Mouse (Mus musculus) heart, adult 2 months (tissue): ENCODE measurements around the gene Pink1. TPM values are rescaled to one million over a fixed set of nuclear protein-coding genes. Genes with fewer than 3 reads are reported as not detected.
A peak's percentile ranks its signal among the peaks of the same experiment; 100 is the strongest.

ENCODE experiments used
- DNase-seq, 2 experiments: peaks; one replicate each; pipeline ENCODE4 v3.0.0; 2021
- H3K27ac ChIP-seq: fragments of 200-600 bp; 2 replicates; pipeline ENCODE4 v1.8.1; 2022
- H3K27me3 ChIP-seq: fragments of 200-500 bp; 2 replicates; pipeline ENCODE4 v1.6.1; 2012; ENCODE audit warnings: mild to moderate bottlenecking, low read length, inconsistent platforms, mixed read lengths; ENCODE audit not compliant: control insufficient read depth, insufficient read depth
- H3K36me3 ChIP-seq: fragments of 200-500 bp; 2 replicates; pipeline ENCODE4 v1.6.1; 2012; ENCODE audit warnings: low read length, inconsistent platforms; ENCODE audit not compliant: control insufficient read depth, insufficient read depth
- H3K4me1 ChIP-seq: fragments of 200-500 bp; 2 replicates; pipeline ENCODE4 v1.6.1; 2011; ENCODE audit warnings: low read length; ENCODE audit not compliant: control insufficient read depth, insufficient read depth
- H3K4me3 ChIP-seq: fragments of 200-600 bp; 2 replicates; pipeline ENCODE4 v1.8.1; 2022
- H3K79me2 ChIP-seq: fragments of 200-500 bp; replicated peaks from 2 replicates; pipeline ENCODE4 v1.6.1; 2012; ENCODE audit warnings: mild to moderate bottlenecking, inconsistent platforms, low read length, moderate library complexity, mixed read lengths; ENCODE audit not compliant: control insufficient read depth, insufficient read depth
- H3K9ac ChIP-seq: fragments of 200-500 bp; 2 replicates; pipeline ENCODE4 v1.6.1; 2012; ENCODE audit warnings: low read depth, mild to moderate bottlenecking, control low read depth, inconsistent platforms, low read length, mixed read lengths
- CTCF ChIP-seq: fragments of 200-600 bp; IDR thresholded peaks from 2 replicates; pipeline ENCODE4 v1.8.1; 2022; ENCODE audit warnings: antibody characterized with exemption, mild to moderate bottlenecking, moderate library complexity
- EP300 ChIP-seq: fragments of 200-500 bp; IDR thresholded peaks from 2 replicates; pipeline ENCODE4 v1.6.1; 2011; ENCODE audit warnings: low read depth, low read length, control low read depth; ENCODE audit not compliant: insufficient read depth
- POLR2A ChIP-seq: fragments of 200-500 bp; IDR thresholded peaks from 2 replicates; pipeline ENCODE4 v1.6.1; 2011; ENCODE audit warnings: mild to moderate bottlenecking, low read depth, low read length, control low read depth; ENCODE audit not compliant: insufficient read depth
- WGBS: fragments of 180-500 bp; shearing (Covaris S2); methylation state at CpG from one replicate; pipeline ENCODE4 v1.1.7; 2018; 5-methylcytosine and 5-hydroxymethylcytosine counted together
- intact Hi-C: fragments of 180-260 bp; cut with DNase I; formaldehyde crosslinking; loops from one replicate; pipeline ENCODE4 v1.15.1; 2025
- polyA plus RNA-seq: library from polyadenylated mRNA; depleted of rRNA; stranded (reverse); fragments of >200 nt; gene quantifications from 2 replicates; pipeline ENCODE4 v1.2.3, GENCODE M21; 2012
- total RNA-seq, 2 experiments: library from RNA; stranded (reverse); gene quantifications; 2 replicates each; pipeline ENCODE4 v1.2.3; 2021

The Pink1 gene
- total and polyA plus RNA-seq, 3 experiments = 423 to 844 (median 719) TPM

GRCm38 (mm10) chr4:138301271-138301780 is 24.8 kb downstream of the Pink1 start:
- Histone ChIP-seq H3K36me3 (no peaks in the 10 kb centered on the region), H3K4me3 (no peak overlapping the region), H3K27ac (no peak overlapping the region), H3K79me2 (no peaks in the 10 kb centered on the region), H3K4me1 (peaks cover 2% of the 10 kb centered on the region; the same call in 1 of the 2 replicates), H3K9ac (no peak overlapping the region), H3K27me3 (no peaks in the 10 kb centered on the region)
- TF ChIP-seq CTCF = no peak
- no peak for TF ChIP-seq EP300
- peak in 1 of 2 experiments; percentile 58 for DNase-seq
- intact Hi-C loops = no loop called here
- WGBS = 63% methylated on average over 10 of the region's 10 CpGs

- Histone ChIP-seq H3K36me3 (no peaks in the 10 kb centered on the region), H3K4me3 (no peak overlapping the region), H3K4me1 (no peaks in the 10 kb centered on the region), H3K27ac (no peak overlapping the region), H3K27me3 (no peaks in the 10 kb centered on the region), H3K9ac (no peak overlapping the region), H3K79me2 (no peaks in the 10 kb centered on the region)
- intact Hi-C loops = no loop called here
- no peak for DNase-seq
- TF ChIP-seq CTCF (no peak), EP300 (no peak), POLR2A (no peak)
- WGBS = 75% methylated on average over 11 of the region's 14 CpGs
These were observed 32.1 kb downstream of the Pink1 start for GRCm38 (mm10) chr4:138293949-138294550.

GRCm38 (mm10) chr4:138293261-138293948 is 32.7 kb downstream of the Pink1 start:
- WGBS = 75% methylated on average over 18 of the region's 18 CpGs
- no peaks in the 10 kb centered on the region for H3K27me3 ChIP-seq
- no peak overlapping the region for H3K27ac ChIP-seq
- no peak for DNase-seq
- no peak overlapping the region for H3K4me3 ChIP-seq
- no peaks in the 10 kb centered on the region for H3K79me2 ChIP-seq
- intact Hi-C loops = no loop called here
- H3K4me1 ChIP-seq = no peaks in the 10 kb centered on the region
- TF ChIP-seq EP300 = no peak
- no peak for TF ChIP-seq POLR2A
- TF ChIP-seq CTCF = no peak
- H3K36me3 ChIP-seq = no peaks in the 10 kb centered on the region
- no peak overlapping the region for H3K9ac ChIP-seq

- Histone ChIP-seq H3K79me2 (no peaks in the 10 kb centered on the region), H3K27ac (no peak overlapping the region), H3K4me1 (no peaks in the 10 kb centered on the region), H3K9ac (no peak overlapping the region), H3K36me3 (no peaks in the 10 kb centered on the region), H3K4me3 (no peak overlapping the region), H3K27me3 (no peaks in the 10 kb centered on the region)
- 78% methylated on average over 13 of the region's 13 CpGs for WGBS
- intact Hi-C loops = no loop called here
- DNase-seq = no peak
- TF ChIP-seq CTCF (no peak), POLR2A (no peak), EP300 (no peak)
These were observed 34.1 kb downstream of the Pink1 start for GRCm38 (mm10) chr4:138292028-138292427.

- Histone ChIP-seq H3K27me3 (no peaks in the 10 kb centered on the region), H3K9ac (no peak overlapping the region), H3K36me3 (no peaks in the 10 kb centered on the region), H3K27ac (no peak overlapping the region), H3K4me3 (no peak overlapping the region), H3K79me2 (no peaks in the 10 kb centered on the region), H3K4me1 (no peaks in the 10 kb centered on the region)
- intact Hi-C loops = no loop called here
- DNase-seq = no peak
- TF ChIP-seq EP300 (no peak), CTCF (no peak), POLR2A (no peak)
- WGBS = 74% methylated on average over 7 of the region's 7 CpGs
These were observed 37.4 kb downstream of the Pink1 start for GRCm38 (mm10) chr4:138288691-138289090.

- Histone ChIP-seq H3K4me1 (no peaks in the 10 kb centered on the region), H3K27me3 (no peaks in the 10 kb centered on the region), H3K9ac (no peak overlapping the region), H3K79me2 (no peaks in the 10 kb centered on the region), H3K36me3 (no peaks in the 10 kb centered on the region), H3K27ac (no peak overlapping the region), H3K4me3 (no peak overlapping the region)
- WGBS = 77% methylated on average over 12 of the region's 12 CpGs
- intact Hi-C loops = no loop called here
- no peak for TF ChIP-seq CTCF
- no peak for TF ChIP-seq POLR2A
- no peak for TF ChIP-seq EP300
- no peak for DNase-seq
These were observed 39.7 kb downstream of the Pink1 start for GRCm38 (mm10) chr4:138286411-138286810.
